Mouse (Mus musculus) CD4-positive, CD25-positive, alpha-beta regulatory T cell (primary cell): Measurements from ENCODE around the gene Gm21028. TPM values are rescaled to one million over a fixed set of nuclear protein-coding genes. Genes with fewer than 3 reads are reported as not detected.

Experiments
- polyA plus RNA-seq: library from polyadenylated mRNA; unstranded; fragments of 100-300 nt; shearing (Covaris generic); gene quantifications from one replicate; pipeline ENCODE4 v1.2.1, GENCODE M21; 2017

Gm21028 gene
- not detected for polyA plus RNA-seq

GRCm38 (mm10) chr7:42578488-42578887, at the start of gene Gm21028:
Gm21028 (minus strand) TSS chr7:42578588.

GRCm38 (mm10) chr7:42592413-42592812, 14.0 kb upstream of the Gm21028 start, which contains the start of gene Zfp977:
Zfp977 (minus strand) TSS chr7:42592547.

Other genes starting within 250 kb of the Gm21028 start
- gene 4933421I07Rik, start 130.5 kb downstream of the Gm21028 start, polyA plus RNA-seq = not detected
- gene Zfp141, start 72.8 kb downstream of the Gm21028 start, polyA plus RNA-seq = 20.3 TPM
- not detected for gene Zfp977, start 14.0 kb upstream of the Gm21028 start, polyA plus RNA-seq
- 0.68 TPM for gene Zfp976, start 64.0 kb upstream of the Gm21028 start, polyA plus RNA-seq
- gene Zfp975, start 114.2 kb upstream of the Gm21028 start, polyA plus RNA-seq = 2.6 TPM
- not detected for gene Gm17067, start 148.4 kb upstream of the Gm21028 start, polyA plus RNA-seq
- not detected for gene Vmn2r62, start 214.9 kb upstream of the Gm21028 start, polyA plus RNA-seq